Mouse (Mus musculus): ENCODE results near the gene Mdm2.
"Not testable (repeated sequence)": the region's sequence is repeated elsewhere in the genome, so short reads cannot be mapped to it uniquely, and the experiment has no call there.

Gene Mdm2

GRCm38 (mm10) chr10:117732962-117733592, 22.5 kb upstream of the Mdm2 start:
- no peak for DNase-seq (ENCODE audit: low read depth)

DNA sequence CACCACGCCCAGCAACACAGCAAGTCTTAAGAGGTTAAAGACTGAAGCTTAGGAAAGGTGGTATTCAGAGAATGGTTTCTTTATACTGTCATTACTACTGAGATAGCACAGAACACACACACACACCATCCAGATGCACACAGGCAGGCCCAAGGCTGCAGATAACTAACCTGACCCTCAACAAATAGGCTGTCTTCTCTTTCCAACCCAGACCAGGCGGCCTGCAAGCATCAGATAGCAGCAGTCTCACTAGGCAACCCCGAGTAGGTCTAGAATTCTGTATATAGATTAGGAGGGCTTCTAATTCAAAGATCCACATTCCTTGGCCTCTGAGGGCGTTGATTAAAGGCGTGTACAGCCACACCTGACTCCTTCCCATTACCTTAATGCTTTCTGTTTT, 21.6 kb upstream of the Mdm2 start:
- no peak for DNase-seq (ENCODE audit: low read depth)

GRCm38 (mm10) chr10:117731244-117732101, 20.9 kb upstream of the Mdm2 start:
- DNase-seq (ENCODE audit: low read depth), result peak; percentile 89

- DNase-seq (ENCODE audit: low read depth), result no peak
Measured at GRCm38 (mm10) chr10:117730637-117731203, 20.2 kb upstream of the Mdm2 start.

- DNase-seq (ENCODE audit: low read depth), result no peak
Measured at GRCm38 (mm10) chr10:117730140-117730539, 19.6 kb upstream of the Mdm2 start.

GRCm38 (mm10) chr10:117729139-117729814, 18.7 kb upstream of the Mdm2 start:
- no peak for DNase-seq (ENCODE audit: low read depth)

- DNase-seq (ENCODE audit: low read depth), result no peak
Measured at GRCm38 (mm10) chr10:117728574-117728973, 18.0 kb upstream of the Mdm2 start.

GRCm38 (mm10) chr10:117727518-117728110, 17.1 kb upstream of the Mdm2 start:
- no peak for DNase-seq (ENCODE audit: low read depth)

GRCm38 (mm10) chr10:117726888-117727385, 16.4 kb upstream of the Mdm2 start:
- no peak for DNase-seq (ENCODE audit: low read depth)

- DNase-seq (ENCODE audit: low read depth), result no peak
Measured at GRCm38 (mm10) chr10:117726350-117726749, 15.8 kb upstream of the Mdm2 start.

DNA sequence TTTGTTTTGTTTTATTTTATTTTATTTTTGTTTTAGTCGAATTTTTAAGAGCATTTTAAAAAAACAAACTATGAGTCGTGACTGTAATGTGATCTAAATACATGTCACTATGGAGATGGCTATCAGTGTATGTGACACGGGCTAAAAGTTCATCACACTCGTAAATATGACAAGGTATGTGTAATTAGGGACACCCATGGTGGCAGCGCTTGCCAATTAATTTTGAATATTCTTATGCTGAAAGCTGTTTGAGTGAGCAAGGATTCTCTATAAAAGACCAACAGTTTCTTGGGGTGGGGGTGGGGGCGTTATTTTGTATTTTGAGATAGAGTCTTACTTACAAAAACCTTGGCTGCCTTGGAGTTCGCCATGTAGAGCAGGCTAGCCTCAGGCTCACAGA, 15.1 kb upstream of the Mdm2 start:
- no peak for DNase-seq (ENCODE audit: low read depth)

DNA sequence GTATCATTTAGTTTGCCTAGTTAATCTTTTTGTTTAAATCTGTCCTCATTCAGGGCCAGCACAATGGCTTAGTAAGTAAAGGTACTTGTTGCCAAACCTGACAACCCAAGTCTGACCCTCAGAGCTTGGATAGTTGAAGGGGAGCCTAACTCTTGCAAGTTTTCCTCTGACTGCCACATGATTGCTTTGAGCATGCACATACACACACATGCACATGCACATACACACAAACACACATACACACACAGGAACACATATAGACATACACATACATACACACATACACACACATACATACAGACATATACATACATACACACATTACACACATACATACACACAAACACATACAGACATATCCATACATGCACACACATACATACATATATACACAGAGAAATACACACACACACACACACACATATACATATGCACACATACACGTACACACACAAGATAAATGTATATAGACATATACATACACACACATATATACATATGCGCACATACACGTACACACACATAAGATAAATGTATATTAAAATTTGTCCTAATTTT, 14.3 kb upstream of the Mdm2 start:
- DNase-seq (ENCODE audit: low read depth), result no peak

GRCm38 (mm10) chr10:117724136-117724718, 13.7 kb upstream of the Mdm2 start:
- DNase-seq (ENCODE audit: low read depth), result no peak

DNA sequence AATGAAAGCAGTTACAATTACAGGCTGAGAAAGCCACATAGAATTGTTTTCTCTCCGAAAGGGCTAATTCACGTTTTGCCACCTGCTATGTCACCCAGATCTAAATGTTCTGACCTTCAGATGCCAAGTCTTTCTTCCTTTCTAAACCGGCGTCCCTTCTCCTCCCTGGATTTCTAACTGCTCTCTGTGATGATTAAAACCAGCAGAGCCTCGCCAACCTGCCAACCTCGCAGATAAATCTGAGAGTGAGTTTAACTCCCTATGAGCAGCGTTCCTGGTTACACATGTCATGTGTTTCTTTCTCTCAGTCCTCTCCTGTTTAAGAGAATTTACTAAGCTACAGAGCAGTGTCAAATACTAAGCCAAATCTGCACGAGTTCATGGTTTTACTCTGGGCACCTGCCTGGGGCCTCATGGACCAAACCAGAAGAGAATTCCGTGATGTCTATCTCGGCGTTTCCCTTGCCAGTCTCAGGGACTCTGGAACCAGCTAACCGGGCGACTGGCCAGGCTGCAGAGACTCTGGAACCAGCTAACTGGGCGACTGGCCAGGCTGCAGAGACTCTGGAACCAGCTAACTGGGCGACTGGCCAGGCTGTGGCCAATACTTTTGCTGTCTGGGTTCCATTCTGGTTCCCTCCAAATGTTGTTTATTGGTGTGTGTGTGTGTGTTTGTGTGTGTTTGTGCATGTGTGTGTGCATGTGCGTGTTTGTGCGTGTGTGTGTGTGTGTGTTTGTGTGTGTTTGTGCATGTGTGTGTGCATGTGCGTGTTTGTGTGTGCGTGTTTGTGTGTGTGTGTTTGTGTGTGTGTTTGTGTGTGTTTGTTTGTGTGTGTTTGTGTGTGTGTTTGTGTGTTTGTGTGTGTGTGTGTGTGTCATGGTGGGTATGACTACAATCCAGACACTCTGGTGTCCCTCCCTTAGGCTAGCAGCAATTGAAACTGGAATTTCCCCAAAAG, 7.9 kb upstream of the Mdm2 start:
- DNase-seq (ENCODE audit: low read depth), result no peak

DNA sequence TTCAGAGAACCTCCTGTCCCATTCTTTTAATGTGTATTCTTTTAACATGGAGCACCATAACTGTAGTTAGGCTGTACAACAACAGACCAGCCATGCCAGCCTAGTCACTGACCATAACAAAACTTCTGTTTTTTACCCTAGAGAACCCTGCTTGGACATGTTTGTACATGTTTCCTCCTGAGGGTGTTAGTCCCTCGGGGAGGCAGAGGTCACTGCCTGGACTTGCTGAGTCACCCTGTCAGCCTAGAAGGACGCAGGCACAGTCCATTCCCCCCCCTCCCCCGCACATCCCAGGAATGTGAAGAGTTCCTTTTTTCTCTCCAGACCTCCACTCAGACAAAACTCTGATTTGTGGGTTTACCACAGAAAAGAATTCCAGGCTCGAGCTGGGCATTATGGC, 7.0 kb upstream of the Mdm2 start:
- DNase-seq (ENCODE audit: low read depth), result peak; percentile 84

DNA sequence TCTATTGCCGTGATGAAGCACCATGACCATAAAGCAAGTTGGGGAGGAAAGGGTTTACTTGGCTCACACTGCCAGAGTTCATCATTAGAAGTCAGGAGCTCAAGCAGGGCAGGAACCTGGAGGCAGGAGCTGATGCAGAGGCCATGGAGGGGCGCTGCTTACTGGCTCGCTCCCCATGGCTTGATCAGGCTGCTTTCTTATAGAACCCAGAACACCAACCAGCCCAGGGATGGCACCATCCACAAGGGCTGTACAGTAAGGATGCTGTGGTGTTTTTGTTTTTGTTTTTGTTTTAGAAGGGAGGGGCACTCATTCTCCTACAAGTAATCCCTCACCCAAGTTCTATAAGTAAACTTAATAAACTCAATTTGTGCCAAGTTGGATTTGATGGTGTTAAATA, 6.1 kb upstream of the Mdm2 start:
- DNase-seq (ENCODE audit: low read depth), result no peak

DNA sequence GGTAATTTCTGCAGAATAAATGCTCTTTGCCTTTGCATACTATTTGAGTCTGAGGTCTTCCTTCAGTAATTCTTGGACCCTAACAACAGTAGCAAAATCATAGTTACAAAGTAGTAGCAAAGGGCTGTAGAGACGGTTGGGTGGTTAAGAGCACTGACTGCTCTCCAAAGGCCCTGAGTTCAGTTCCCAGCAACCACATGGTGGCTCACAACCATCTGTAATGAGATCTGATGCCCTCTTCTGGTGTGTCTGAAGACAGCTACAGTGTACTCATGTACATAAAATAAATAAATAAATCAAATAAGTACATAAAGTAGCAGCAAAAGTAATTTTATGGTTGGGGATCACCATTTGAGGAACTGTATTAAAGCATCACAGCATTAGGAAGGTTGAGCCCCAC, 5.1 kb upstream of the Mdm2 start:
- not testable (repeated sequence) for DNase-seq (ENCODE audit: low read depth)

GRCm38 (mm10) chr10:117714928-117715500, 4.5 kb upstream of the Mdm2 start:
- peak; percentile 59 for DNase-seq (ENCODE audit: low read depth)

- no peak for DNase-seq (ENCODE audit: low read depth)
Measured at GRCm38 (mm10) chr10:117714048-117714545, 3.5 kb upstream of the Mdm2 start.

GRCm38 (mm10) chr10:117713466-117713865, 2.9 kb upstream of the Mdm2 start:
- no peak for DNase-seq (ENCODE audit: low read depth)
